ENCODE assay signal across 27 mouse cellular contexts in the genomic region with DNA sequence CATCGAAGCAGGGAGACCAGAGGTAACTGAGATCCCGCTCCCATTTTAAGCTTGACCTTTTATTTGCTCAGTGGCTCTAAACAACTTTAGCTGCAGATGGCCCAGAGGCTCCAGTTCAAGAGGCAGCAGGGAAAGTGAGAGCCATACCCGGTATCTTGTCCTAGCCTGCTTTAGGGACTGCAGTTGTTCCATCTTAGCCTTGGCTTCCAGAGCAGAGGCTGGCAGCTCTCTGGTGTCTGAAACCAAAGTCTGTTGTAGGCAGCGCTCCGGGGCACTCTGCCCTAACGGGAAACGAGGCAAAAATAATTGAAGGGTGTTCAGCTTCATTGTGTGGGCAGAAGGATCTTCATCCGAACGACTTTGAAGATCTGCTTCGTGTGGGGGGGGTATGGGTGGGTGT. TPM values are rescaled to one million over a fixed set of nuclear protein-coding genes. Genes with fewer than 3 reads are reported as not detected.
A peak's percentile ranks its signal among the peaks of the same experiment; 100 is the strongest.
DNase-seq lines count a peak whose midpoint lies in the region.
"Had no signal": no experiment of that assay in that cellular context is flagged by ENCODE, and none has a peak within 500 bp of the region (broad histone marks: within the 10 kb centered on the region; RNA-seq: fewer than 3 reads in every experiment).

No protein-coding gene starts in this region.

- no peaks in the 10 kb centered on the region for H3K27me3 ChIP-seq in limb, embryonic 10.5 days (ENCODE audit: low read depth, poor library complexity, severe bottlenecking)
- H3K27me3 ChIP-seq: embryonic facial prominence, embryonic 13.5 days; forebrain, embryonic 13.5 days; heart, embryonic 12.5 days; heart, embryonic 15.5 days; hindbrain, embryonic 13.5 days had no signal

- peak; percentile 80 for DNase-seq in gastrocnemius, adult 18-20 months (ENCODE audit: low spot score)
- DNase-seq in gastrocnemius, postnatal 4 days (ENCODE audit: low spot score in 2 of 2) = no peak
- peak; percentile 70 to 78 for DNase-seq in gastrocnemius, adult 8-10 months (ENCODE audit: low spot score in 2 of 2)
- DNase-seq in gastrocnemius, postnatal 14 days = peak; percentile 64
- DNase-seq in limb, embryonic 10.5 days (ENCODE audit: low spot score) = no peak
- no peak for DNase-seq in kidney, adult 9 months
- no peak for DNase-seq in lung, adult 18-20 months
- no peak for DNase-seq in c-Kit-positive CD71-positive TER-119-positive erythroid progenitor cells, embryonic 14.5 days (ENCODE audit: low spot score)
- DNase-seq: adrenal gland, adult 8-10 months; adrenal gland, postnatal 36 days; cerebellum, adult 11 months; cerebellum, adult 2 months; cerebellum, postnatal 36 days; embryo, embryonic 11 days; heart, adult 18-20 months; heart, postnatal 10 days; heart, postnatal 36 days; kidney, adult 18-20 months had no signal

- peaks cover 6% of the 10 kb centered on the region; the same call in 1 of the 2 replicates for H3K4me1 ChIP-seq in limb, embryonic 10.5 days
- H3K4me1 ChIP-seq: forebrain, embryonic 13.5 days; hindbrain, embryonic 13.5 days had no signal

- H3K36me3 ChIP-seq in limb, embryonic 10.5 days = no peaks in the 10 kb centered on the region
- H3K36me3 ChIP-seq: embryonic facial prominence, embryonic 10.5 days; embryonic facial prominence, embryonic 13.5 days; forebrain, embryonic 10.5 days; heart, embryonic 15.5 days; hindbrain, embryonic 10.5 days; hindbrain, embryonic 13.5 days had no signal

- H3K4me3 ChIP-seq in limb, embryonic 10.5 days = no peak overlapping the region
- H3K4me3 ChIP-seq: embryonic facial prominence, embryonic 10.5 days; embryonic facial prominence, embryonic 13.5 days; erythroblast, embryonic 14.5 days; forebrain, embryonic 10.5 days; forebrain, embryonic 13.5 days; heart, embryonic 12.5 days; heart, embryonic 15.5 days; hindbrain, embryonic 10.5 days; hindbrain, embryonic 13.5 days had no signal

- intact Hi-C loops in gastrocnemius, postnatal 14 days (cut with DNase I; ENCODE audit: low total_unique reads) = no loop called here

- WGBS in limb, embryonic 10.5 days = 88% methylated on average over 10 of the region's 10 CpGs

- no peaks in the 10 kb centered on the region for H3K9me3 ChIP-seq in limb, embryonic 10.5 days (replicated peaks)
- H3K9me3 ChIP-seq: embryonic facial prominence, embryonic 10.5 days; embryonic facial prominence, embryonic 13.5 days; forebrain, embryonic 10.5 days; forebrain, embryonic 13.5 days; heart, embryonic 12.5 days; heart, embryonic 15.5 days; hindbrain, embryonic 10.5 days; hindbrain, embryonic 13.5 days had no signal

- peak overlapping the region; percentile 11; the same call in 1 of the 2 replicates for H3K27ac ChIP-seq in limb, embryonic 10.5 days
- H3K27ac ChIP-seq: embryonic facial prominence, embryonic 10.5 days; embryonic facial prominence, embryonic 13.5 days; forebrain, embryonic 10.5 days; forebrain, embryonic 13.5 days; heart, embryonic 15.5 days; hindbrain, embryonic 10.5 days; hindbrain, embryonic 13.5 days had no signal

RNA-seq across cellular contexts. Expression of gene Itgb3bp, which starts 25.8 kb away (rescaled TPM):
- total RNA-seq in gastrocnemius, adult 18-20 months (2021) = 1 to 10 TPM; 4.2 to 4.3 TPM
- total RNA-seq in gastrocnemius, postnatal 4 days (2021) = 10 to 100 TPM in 1 of 2 experiments, 1 to 10 TPM in 1; 8.8 to 10.8 TPM
- 1 to 10 TPM; 3.4 to 7.5 (median 5.4) TPM for total RNA-seq in gastrocnemius, adult 8-10 months (2022)
- 1 to 10 TPM; 4.1 TPM for total RNA-seq in gastrocnemius, postnatal 14 days (2021)
- 50.0 and 52.6 TPM in 2 replicates for polyA plus RNA-seq in limb, embryonic 10.5 days (2016; fragmentation: Nextera tagmentation; extraction: Ambion mirVana)

RNA-seq across cellular contexts. Expression of gene Pgm1, which starts 26.2 kb away (rescaled TPM):
- 1,000 to 10,000 TPM in 1 of 2 experiments, 100 to 1,000 TPM in 1; 993 to 1,171 TPM for total RNA-seq in gastrocnemius, adult 18-20 months (2021)
- 100 to 1,000 TPM; 498 to 511 TPM for total RNA-seq in gastrocnemius, postnatal 4 days (2021)
- 1,000 to 10,000 TPM; 1,246 to 1,471 (median 1,386) TPM for total RNA-seq in gastrocnemius, adult 8-10 months (2022)
- total RNA-seq in gastrocnemius, postnatal 14 days (2021) = 100 to 1,000 TPM; 889 to 917 TPM
- polyA plus RNA-seq in limb, embryonic 10.5 days (2016; fragmentation: Nextera tagmentation; extraction: Ambion mirVana) = 54.9 and 62.4 TPM in 2 replicates

Comparison
In these comparisons a context has a peak if more than half of its experiments do, and no peak if none do; other contexts are left out.
1. DNase-seq: peak in gastrocnemius, adult 18-20 months (single experiment), gastrocnemius, adult 8-10 months (2 of 2) and gastrocnemius, postnatal 14 days (single experiment); none in gastrocnemius, postnatal 4 days (0 of 2), limb, embryonic 10.5 days (single experiment), kidney, adult 9 months (single experiment), lung, adult 18-20 months (0 of 2) and c-Kit-positive CD71-positive TER-119-positive erythroid progenitor cells, embryonic 14.5 days (single experiment).